Mouse (Mus musculus): Measurements from ENCODE around the gene Slc22a17.

DNA sequence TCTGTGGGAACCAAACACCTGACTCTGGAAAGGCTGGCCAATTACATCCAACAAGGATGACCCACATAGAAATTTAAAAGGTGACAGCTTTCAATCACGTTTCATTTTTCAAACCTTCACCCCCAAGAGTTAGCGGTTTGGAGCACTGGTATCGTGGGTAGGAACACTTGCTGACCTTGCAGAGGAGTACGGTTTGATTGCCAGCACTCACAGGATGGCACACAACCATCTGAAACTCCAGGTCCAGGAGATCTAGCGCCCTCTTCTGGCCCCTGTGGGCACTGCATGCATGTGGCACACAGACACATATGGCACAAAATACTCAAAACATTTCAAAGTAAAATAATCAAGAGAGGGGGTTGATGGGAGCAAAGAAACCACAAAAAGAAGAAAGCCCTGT is 46.0 kb downstream of the Slc22a17 start:
- TF ChIP-seq POLR2A (IDR thresholded peaks at IDR 0.05; ENCODE audit: low read depth, low read length) (no peak), CTCF (IDR thresholded peaks at IDR 0.05; ENCODE audit: extremely low read depth, insufficient read length, insufficient replicate concordance, low read depth, low read length) (peak; percentile 66; the same call in 1 of the 2 replicates)
